Mouse (Mus musculus) stomach, postnatal 0 days (tissue): ENCODE data around the gene Clca3b. TPM values are rescaled to one million over a fixed set of nuclear protein-coding genes. Genes with fewer than 3 reads are reported as not detected.
"Not testable (repeated sequence)": the region's sequence is repeated elsewhere in the genome, so short reads cannot be mapped to it uniquely, and the experiment has no call there.

Experiments
- ATAC-seq: fragments of 200-750 bp; cut with Nextera tagmentation; 2 replicates; pipeline ENCODE4 v1.8.0; 2017; ENCODE audit not compliant: low FRiP score, low TSS enrichment
- DNase-seq: peaks from one replicate; pipeline ENCODE4 v3.0.0-alpha.2; 2016; ENCODE audit warnings: low spot score
- H3K27ac ChIP-seq: fragments of 300-500 bp; sonication (generic); replicated peaks from 2 replicates; pipeline ENCODE4 v1.5.1; 2014; ENCODE audit warnings: mild to moderate bottlenecking, control low read depth
- H3K27me3 ChIP-seq: fragments of 300-500 bp; sonication (generic); 2 replicates; pipeline ENCODE4 v1.6.1; 2014; ENCODE audit warnings: low read length; ENCODE audit not compliant: control insufficient read depth, insufficient read depth
- H3K36me3 ChIP-seq: fragments of 300-500 bp; sonication (generic); 2 replicates; pipeline ENCODE4 v1.6.1; 2014; ENCODE audit warnings: low read length, mixed read lengths; ENCODE audit not compliant: control insufficient read depth, insufficient read depth
- H3K4me1 ChIP-seq: fragments of 300-500 bp; sonication (generic); replicated peaks from 2 replicates; pipeline ENCODE4 v1.6.1; 2014; ENCODE audit warnings: antibody characterized with exemption; ENCODE audit not compliant: control insufficient read depth, insufficient read depth
- H3K4me2 ChIP-seq: fragments of 300-500 bp; sonication (generic); replicated peaks from 2 replicates; pipeline ENCODE4 v1.6.1; 2014; ENCODE audit warnings: low read depth, mild to moderate bottlenecking, control low read depth, moderate library complexity
- H3K4me3 ChIP-seq: fragments of 300-500 bp; sonication (generic); 2 replicates; pipeline ENCODE4 v1.5.1; 2014; ENCODE audit warnings: low read depth, low read length, control low read depth
- H3K9ac ChIP-seq: fragments of 300-500 bp; sonication (generic); 2 replicates; pipeline ENCODE4 v1.6.1; 2014; ENCODE audit warnings: mild to moderate bottlenecking, low read length, control low read depth, mixed read lengths
- H3K9me3 ChIP-seq: fragments of 300-500 bp; sonication (generic); 2 replicates; pipeline ENCODE4 v1.6.1; 2016; ENCODE audit warnings: low read length; ENCODE audit not compliant: control insufficient read depth
- CTCF ChIP-seq: IDR thresholded peaks from 2 replicates; pipeline ENCODE4 v1.5.1; 2016; ENCODE audit warnings: antibody characterized with exemption, low read depth, mild to moderate bottlenecking, moderate library complexity
- EP300 ChIP-seq: optimal IDR thresholded peaks from 2 replicates; pipeline ENCODE3; 2016; ENCODE audit warnings: antibody characterized with exemption
- WGBS: fragments of 180-500 bp; shearing (Covaris S2); extraction: QIAGEN DNeasy Blood & Tissue Kit; methylation state at CpG from one replicate; pipeline ENCODE4 v1.1.7; 2014; 5-methylcytosine and 5-hydroxymethylcytosine counted together
- polyA plus RNA-seq: library from polyadenylated mRNA; unstranded; fragments of >200 nt; fragmentation: Nextera tagmentation; extraction: Ambion mirVana; gene quantifications from 2 replicates; pipeline ENCODE4 v1.2.1, GENCODE M21; 2015

Gene Clca3b
- polyA plus RNA-seq, 1 experiment from 2014 or later: 0.98 TPM

DNA sequence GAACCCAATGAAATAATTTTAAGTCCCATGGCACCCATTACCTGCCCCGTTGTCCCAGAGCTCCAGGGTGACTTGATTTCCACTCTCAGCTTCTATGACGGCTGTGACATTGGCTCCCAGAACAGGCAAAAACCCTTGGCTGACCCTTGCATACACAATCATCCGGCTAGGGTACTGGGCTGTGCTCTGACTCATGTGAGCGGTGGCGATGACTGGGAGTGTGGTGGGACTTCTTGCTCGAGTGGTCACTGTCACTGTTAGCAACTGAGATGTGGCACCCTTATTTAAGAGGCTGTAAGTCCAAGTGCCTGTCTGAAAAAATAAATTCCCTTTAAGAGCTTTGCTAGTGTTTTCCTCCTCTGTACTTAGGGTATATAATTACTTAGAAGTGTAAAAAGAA lies 21.9 kb downstream of the Clca3b start:
- Histone ChIP-seq H3K9me3 (no peaks in the 10 kb centered on the region), H3K36me3 (no peaks in the 10 kb centered on the region), H3K4me2 (no peak overlapping the region), H3K27ac (no peak overlapping the region), H3K27me3 (no peaks in the 10 kb centered on the region), H3K4me3 (no peak overlapping the region), H3K9ac (no peak overlapping the region), H3K4me1 (no peaks in the 10 kb centered on the region)
- ATAC-seq (no peak), DNase-seq (no peak)
- WGBS: 73% methylated on average over 6 of the region's 6 CpGs
- TF ChIP-seq EP300 (no peak), CTCF (no peak)

DNA sequence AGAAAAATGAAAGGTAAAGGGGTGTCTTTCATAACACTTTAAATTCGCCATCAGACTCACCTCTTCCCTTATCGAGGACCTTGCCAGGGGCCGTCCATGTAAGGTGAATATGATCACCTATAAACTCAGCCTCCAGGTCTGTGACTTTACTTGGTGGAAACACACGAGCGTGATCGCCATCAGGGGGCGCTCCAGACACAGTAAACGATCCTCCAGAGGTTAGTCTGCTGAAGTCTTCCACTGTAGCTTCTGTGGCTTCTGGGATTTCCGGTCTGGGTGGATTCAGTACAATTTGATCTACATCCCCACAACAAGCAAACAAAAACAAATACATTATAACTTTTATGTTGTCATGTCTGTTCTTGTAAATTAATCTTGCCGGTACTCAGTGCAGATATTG lies 24.0 kb downstream of the Clca3b start:
- DNase-seq (peak; percentile 87), ATAC-seq (peak; percentile 68)
- H3K9ac ChIP-seq: no peak overlapping the region
- no peaks in the 10 kb centered on the region for H3K27me3 ChIP-seq
- H3K4me2 ChIP-seq: no peak overlapping the region
- no peaks in the 10 kb centered on the region for H3K9me3 ChIP-seq
- H3K36me3 ChIP-seq: no peaks in the 10 kb centered on the region
- H3K27ac ChIP-seq: no peak overlapping the region
- TF ChIP-seq CTCF (peak; percentile 88), EP300 (no peak)
- H3K4me1 ChIP-seq: no peaks in the 10 kb centered on the region
- no peak overlapping the region for H3K4me3 ChIP-seq
- 9% methylated on average over 10 of the region's 10 CpGs for WGBS

DNA sequence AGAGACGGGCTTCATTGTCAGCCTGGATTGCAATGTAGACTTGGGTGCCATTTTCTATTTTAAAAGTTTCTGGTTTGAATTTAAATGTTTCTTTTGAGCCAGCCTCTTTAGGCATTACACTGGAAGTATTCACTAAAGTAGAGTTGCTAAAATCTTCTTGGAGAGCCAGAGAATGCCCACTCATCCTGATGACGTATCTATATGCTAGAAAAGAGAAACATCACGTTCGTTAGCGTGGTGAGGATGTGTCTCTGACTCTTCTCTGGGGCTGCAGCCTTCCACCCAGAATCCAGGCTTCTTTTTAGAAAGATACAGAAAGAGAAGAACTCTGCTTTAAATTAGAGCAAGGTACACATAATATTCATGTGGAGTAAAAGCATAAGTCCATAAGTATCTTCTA lies 25.8 kb downstream of the Clca3b start:
- Histone ChIP-seq H3K36me3 (no peaks in the 10 kb centered on the region), H3K4me2 (no peak overlapping the region), H3K27ac (no peak overlapping the region), H3K4me1 (no peaks in the 10 kb centered on the region), H3K9me3 (no peaks in the 10 kb centered on the region), H3K27me3 (no peaks in the 10 kb centered on the region), H3K9ac (no peak overlapping the region), H3K4me3 (no peak overlapping the region)
- 88% methylated on average over 5 of the region's 5 CpGs for WGBS
- TF ChIP-seq CTCF (no peak), EP300 (no peak)
- DNase-seq (no peak), ATAC-seq (no peak)

DNA sequence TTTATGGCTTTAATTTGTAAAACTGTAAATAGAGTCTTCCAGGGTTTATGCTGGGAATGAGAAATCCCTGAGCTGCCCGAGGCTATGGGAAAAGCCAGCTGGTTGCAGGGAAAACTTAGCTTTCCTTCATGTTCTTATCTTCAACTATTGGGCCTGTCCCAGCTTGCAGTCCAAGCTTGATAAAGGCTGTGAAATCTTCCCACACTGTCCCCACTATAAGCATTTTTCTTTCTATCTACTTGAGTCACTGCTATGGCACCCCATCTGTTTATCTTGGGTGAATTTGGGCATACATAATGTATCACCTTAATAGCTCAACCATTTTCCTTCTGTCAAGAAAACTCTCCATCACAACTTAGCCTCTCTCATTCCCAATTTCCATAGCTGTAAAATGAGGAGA lies 28.5 kb downstream of the Clca3b start:
- Histone ChIP-seq H3K27me3 (no peaks in the 10 kb centered on the region), H3K4me1 (no peaks in the 10 kb centered on the region), H3K4me3 (no peak overlapping the region), H3K27ac (no peak overlapping the region), H3K9me3 (no peaks in the 10 kb centered on the region), H3K9ac (no peak overlapping the region), H3K36me3 (no peaks in the 10 kb centered on the region), H3K4me2 (no peak overlapping the region)
- DNase-seq (no peak), ATAC-seq (no peak)
- WGBS: 39% methylated on average over 1 of the region's 1 CpGs
- TF ChIP-seq EP300 (no peak), CTCF (no peak)

DNA sequence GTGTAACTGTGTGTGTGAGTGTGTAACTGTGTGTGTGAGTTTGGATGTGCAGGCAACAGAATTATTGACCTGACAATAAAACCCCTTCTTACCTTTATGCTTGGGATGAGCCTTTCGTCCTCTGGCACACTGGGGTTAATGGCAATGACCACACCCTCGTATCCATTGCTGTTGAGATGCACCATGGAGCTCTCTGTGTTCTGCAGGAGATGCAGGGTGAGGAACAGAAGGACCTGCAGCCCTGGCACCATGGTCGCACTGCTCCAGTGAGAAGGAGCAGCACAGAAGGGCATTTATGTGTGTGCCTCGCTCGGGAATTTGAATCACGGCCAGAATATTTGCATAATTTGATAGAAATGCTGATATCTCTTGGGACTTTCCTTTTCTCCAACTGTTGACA lies 29.9 kb downstream of the Clca3b start, which contains the start of gene Clca3a2:
TSS of gene Clca3a2 (minus strand) at position 276 of the 400 bp plus-strand sequence.
- H3K9ac ChIP-seq, H3K27ac ChIP-seq, H3K4me1 ChIP-seq, H3K36me3 ChIP-seq, H3K4me2 ChIP-seq, DNase-seq, H3K27me3 ChIP-seq, H3K4me3 ChIP-seq, H3K9me3 ChIP-seq, ATAC-seq: not testable (repeated sequence)
- 59% methylated on average over 6 of the region's 6 CpGs for WGBS

DNA sequence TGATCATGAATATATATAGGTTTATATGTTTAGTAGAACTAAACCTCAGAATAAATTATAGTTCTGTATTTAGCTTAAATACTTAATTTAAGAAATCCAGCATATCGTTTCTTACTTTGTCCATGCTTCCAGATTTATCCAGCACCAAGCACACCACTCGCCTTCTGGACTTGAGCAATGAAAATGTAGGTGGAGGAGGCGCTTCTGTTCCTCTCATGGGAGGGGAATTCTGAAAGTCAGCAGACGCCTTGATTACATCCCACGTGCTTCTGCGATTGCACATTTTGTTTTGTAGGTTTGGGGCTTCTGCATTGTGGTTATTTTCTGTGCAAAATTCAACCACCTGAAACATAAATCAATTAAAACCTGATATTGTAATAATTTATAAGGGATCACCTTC lies 35.8 kb downstream of the Clca3b start:
- not testable (repeated sequence) for H3K36me3 ChIP-seq, H3K4me2 ChIP-seq, DNase-seq, H3K27me3 ChIP-seq, H3K4me3 ChIP-seq, ATAC-seq, H3K4me1 ChIP-seq, H3K9ac ChIP-seq, H3K27ac ChIP-seq, H3K9me3 ChIP-seq
- 86% methylated on average over 6 of the region's 6 CpGs for WGBS
